Mouse (Mus musculus) heart, adult 2 months (tissue): ENCODE results near the gene Dhrs3. TPM values are rescaled to one million over a fixed set of nuclear protein-coding genes. Genes with fewer than 3 reads are reported as not detected.

Experiments used
- DNase-seq, 2 experiments: peaks; one replicate each; pipeline ENCODE4 v3.0.0; 2021
- H3K27ac ChIP-seq: fragments of 200-600 bp; 2 replicates; pipeline ENCODE4 v1.8.1; 2022
- H3K27me3 ChIP-seq: fragments of 200-500 bp; 2 replicates; pipeline ENCODE4 v1.6.1; 2012; ENCODE audit warnings: mild to moderate bottlenecking, low read length, inconsistent platforms, mixed read lengths; ENCODE audit not compliant: control insufficient read depth, insufficient read depth
- H3K36me3 ChIP-seq: fragments of 200-500 bp; 2 replicates; pipeline ENCODE4 v1.6.1; 2012; ENCODE audit warnings: low read length, inconsistent platforms; ENCODE audit not compliant: control insufficient read depth, insufficient read depth
- H3K4me1 ChIP-seq: fragments of 200-500 bp; 2 replicates; pipeline ENCODE4 v1.6.1; 2011; ENCODE audit warnings: low read length; ENCODE audit not compliant: control insufficient read depth, insufficient read depth
- H3K4me3 ChIP-seq: fragments of 200-600 bp; 2 replicates; pipeline ENCODE4 v1.8.1; 2022
- H3K79me2 ChIP-seq: fragments of 200-500 bp; replicated peaks from 2 replicates; pipeline ENCODE4 v1.6.1; 2012; ENCODE audit warnings: mild to moderate bottlenecking, inconsistent platforms, low read length, moderate library complexity, mixed read lengths; ENCODE audit not compliant: control insufficient read depth, insufficient read depth
- H3K9ac ChIP-seq: fragments of 200-500 bp; 2 replicates; pipeline ENCODE4 v1.6.1; 2012; ENCODE audit warnings: low read depth, mild to moderate bottlenecking, control low read depth, inconsistent platforms, low read length, mixed read lengths
- CTCF ChIP-seq: fragments of 200-600 bp; IDR thresholded peaks from 2 replicates; pipeline ENCODE4 v1.8.1; 2022; ENCODE audit warnings: antibody characterized with exemption, mild to moderate bottlenecking, moderate library complexity
- EP300 ChIP-seq: fragments of 200-500 bp; IDR thresholded peaks from 2 replicates; pipeline ENCODE4 v1.6.1; 2011; ENCODE audit warnings: low read depth, low read length, control low read depth; ENCODE audit not compliant: insufficient read depth
- POLR2A ChIP-seq: fragments of 200-500 bp; IDR thresholded peaks from 2 replicates; pipeline ENCODE4 v1.6.1; 2011; ENCODE audit warnings: mild to moderate bottlenecking, low read depth, low read length, control low read depth; ENCODE audit not compliant: insufficient read depth
- WGBS: fragments of 180-500 bp; shearing (Covaris S2); methylation state at CpG from one replicate; pipeline ENCODE4 v1.1.7; 2018; 5-methylcytosine and 5-hydroxymethylcytosine counted together
- intact Hi-C: fragments of 180-260 bp; cut with DNase I; formaldehyde crosslinking; loops from one replicate; pipeline ENCODE4 v1.15.1; 2025
- polyA plus RNA-seq: library from polyadenylated mRNA; depleted of rRNA; stranded (reverse); fragments of >200 nt; gene quantifications from 2 replicates; pipeline ENCODE4 v1.2.3, GENCODE M21; 2012; rRNA removed
- total RNA-seq, 2 experiments: library from RNA; stranded (reverse); gene quantifications; 2 replicates each; pipeline ENCODE4 v1.2.3; 2021

Dhrs3 gene
- total and polyA plus RNA-seq, 3 experiments, result 113 to 143 (median 139) TPM

- no peak for TF ChIP-seq POLR2A
- no peak for TF ChIP-seq CTCF
- TF ChIP-seq EP300, result no peak
- H3K4me1 ChIP-seq, result peaks cover 12% of the 10 kb centered on the region
- intact Hi-C loops, result no loop called here
- no peak overlapping the region for H3K4me3 ChIP-seq
- peaks cover 3% of the 10 kb centered on the region for H3K36me3 ChIP-seq
- no peaks in the 10 kb centered on the region for H3K79me2 ChIP-seq
- no peak overlapping the region for H3K9ac ChIP-seq
- 57% methylated on average over 6 of the region's 6 CpGs for WGBS
- H3K27ac ChIP-seq, result peak overlapping the region; percentile 49
- no peaks in the 10 kb centered on the region for H3K27me3 ChIP-seq
- peak in 1 of 2 experiments; percentile 55 for DNase-seq
Measured at GRCm38 (mm10) chr4:144972948-144973720, 80.5 kb downstream of the Dhrs3 start.

- H3K27ac ChIP-seq, result no peak overlapping the region
- no peak overlapping the region for H3K9ac ChIP-seq
- peaks cover 12% of the 10 kb centered on the region for H3K4me1 ChIP-seq
- intact Hi-C loops, result no loop called here
- 70% methylated on average over 3 of the region's 3 CpGs for WGBS
- H3K36me3 ChIP-seq, result peaks cover 3% of the 10 kb centered on the region
- no peak for TF ChIP-seq EP300
- no peak for TF ChIP-seq CTCF
- TF ChIP-seq POLR2A, result no peak
- DNase-seq, result no peak
- H3K27me3 ChIP-seq, result no peaks in the 10 kb centered on the region
- H3K79me2 ChIP-seq, result no peaks in the 10 kb centered on the region; the same call in 1 of the 2 replicates
- H3K4me3 ChIP-seq, result no peak overlapping the region
Measured at GRCm38 (mm10) chr4:144974458-144974857, 81.8 kb downstream of the Dhrs3 start.

- no peak for TF ChIP-seq CTCF
- TF ChIP-seq EP300, result no peak
- TF ChIP-seq POLR2A, result no peak
- Histone ChIP-seq H3K9ac (no peak overlapping the region), H3K27ac (no peak overlapping the region), H3K79me2 (no peaks in the 10 kb centered on the region; the same call in 1 of the 2 replicates), H3K27me3 (no peaks in the 10 kb centered on the region), H3K4me1 (peaks cover 14% of the 10 kb centered on the region), H3K4me3 (no peak overlapping the region), H3K36me3 (peaks cover 9% of the 10 kb centered on the region)
- DNase-seq, result no peak
- 95% methylated on average over 2 of the region's 2 CpGs for WGBS
- intact Hi-C loops, result no loop called here
Measured at GRCm38 (mm10) chr4:144975505-144975904, 82.9 kb downstream of the Dhrs3 start.

GRCm38 (mm10) chr4:144977057-144977456, 84.4 kb downstream of the Dhrs3 start:
- TF ChIP-seq EP300 (no peak), CTCF (no peak), POLR2A (no peak)
- Histone ChIP-seq H3K36me3 (peaks cover 21% of the 10 kb centered on the region), H3K4me3 (no peak overlapping the region), H3K27ac (peak overlapping the region; percentile 60), H3K9ac (no peak overlapping the region), H3K27me3 (no peaks in the 10 kb centered on the region), H3K79me2 (no peaks in the 10 kb centered on the region; the same call in 1 of the 2 replicates), H3K4me1 (peaks cover 26% of the 10 kb centered on the region)
- intact Hi-C loops, result no loop called here
- no peak for DNase-seq
- 45% methylated on average over 1 of the region's 1 CpGs for WGBS

Other genes with a start within 250 kb of the Dhrs3 start
- not detected for gene Gm436, start 206.5 kb upstream of the Dhrs3 start, total RNA-seq
- gene Gm436, start 206.5 kb upstream of the Dhrs3 start, polyA plus RNA-seq, result not detected in 2 replicates
- gene Gm13178, start 171.4 kb upstream of the Dhrs3 start, total RNA-seq, result not detected
- gene Gm13178, start 171.4 kb upstream of the Dhrs3 start, polyA plus RNA-seq, result not detected in 2 replicates
- gene Gm438, start 106.2 kb upstream of the Dhrs3 start, total RNA-seq, result not detected
- gene Gm438, start 106.2 kb upstream of the Dhrs3 start, polyA plus RNA-seq, result not detected in 2 replicates